Comparison of ENCODE assay signal across 12 mouse cellular contexts in the genomic region with DNA sequence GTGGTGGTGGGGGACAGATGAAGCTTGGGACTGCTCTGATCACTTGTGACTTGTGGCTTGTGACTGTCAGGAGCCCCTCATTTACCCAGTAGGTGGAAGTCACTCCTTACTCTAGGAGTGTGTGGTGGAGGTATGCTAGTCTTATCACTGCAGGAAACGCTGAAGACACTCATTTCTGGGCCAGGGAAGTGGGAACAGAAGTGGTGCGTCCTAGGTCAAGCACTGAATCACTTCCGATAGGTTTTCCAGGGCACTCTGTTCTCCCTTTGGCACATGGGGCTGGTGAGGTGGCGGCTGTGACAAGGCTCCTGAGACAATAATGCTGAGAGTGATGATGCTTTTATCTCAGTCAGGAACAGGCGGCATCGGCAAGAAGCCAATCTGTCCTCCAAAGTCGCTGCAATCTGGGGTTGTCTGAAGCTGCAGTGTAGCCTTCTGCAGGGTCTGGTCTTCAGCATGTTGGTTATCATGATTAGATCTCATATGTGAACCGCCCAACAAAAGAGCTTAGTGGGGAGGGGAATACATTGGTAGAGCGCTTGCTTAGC. TPM values are rescaled to one million over a fixed set of nuclear protein-coding genes. Genes with fewer than 3 reads are reported as not detected.
A peak's percentile ranks its signal among the peaks of the same experiment; 100 is the strongest.
DNase-seq lines count a peak whose midpoint lies in the region; ATAC-seq and TF ChIP-seq lines count a peak whose summit lies in the region.
"Had no signal": no experiment of that assay in that cellular context is flagged by ENCODE, and none has a peak within 500 bp of the region (broad histone marks: within the 10 kb centered on the region; RNA-seq: fewer than 3 reads in every experiment).

No protein-coding gene starts in this region.

- no peaks in the 10 kb centered on the region for H3K79me2 ChIP-seq in liver, adult 2 months (ENCODE audit: control insufficient read depth, insufficient read depth, low read length)

- TF ChIP-seq CTCF in liver, adult 2 months (IDR thresholded peaks at IDR 0.05; ENCODE audit: low read depth, low read length) = no peak
- no peak for TF ChIP-seq CTCF in small intestine, adult 2 months (IDR thresholded peaks at IDR 0.05; ENCODE audit: extremely low read depth, insufficient read length, insufficient replicate concordance, low read depth, low read length)

- H3K36me3 ChIP-seq in heart, embryonic 12.5 days = no peaks in the 10 kb centered on the region
- H3K36me3 ChIP-seq in liver, adult 2 months (ENCODE audit: control insufficient read depth, insufficient read depth, low read length) = no peaks in the 10 kb centered on the region
- no peaks in the 10 kb centered on the region for H3K36me3 ChIP-seq in intestine, embryonic 15.5 days
- no peaks in the 10 kb centered on the region for H3K36me3 ChIP-seq in small intestine, adult 2 months (ENCODE audit: control insufficient read depth, insufficient read depth, low read length)
- H3K36me3 ChIP-seq: hindbrain, embryonic 13.5 days; liver, embryonic 15.5 days had no signal

- peak overlapping the region; percentile 26 for H3K27ac ChIP-seq in heart, embryonic 12.5 days (ENCODE audit: poor library complexity, severe bottlenecking)
- H3K27ac ChIP-seq in liver, adult 2 months (replicated peaks; ENCODE audit: insufficient read depth, low read depth, low read length) = peak overlapping the region; percentile 7; the same call in 1 of the 2 replicates
- peak overlapping the region; percentile 45 for H3K27ac ChIP-seq in intestine, embryonic 15.5 days
- peak overlapping the region; percentile 34; the same call in 1 of the 2 replicates for H3K27ac ChIP-seq in small intestine, adult 2 months (ENCODE audit: insufficient read depth, low read depth, low read length)
- H3K27ac ChIP-seq: hindbrain, embryonic 13.5 days; liver, embryonic 15.5 days had no signal

- H3K27me3 ChIP-seq in heart, embryonic 12.5 days (replicated peaks) = no peaks in the 10 kb centered on the region
- no peaks in the 10 kb centered on the region for H3K27me3 ChIP-seq in liver, adult 2 months (ENCODE audit: control insufficient read depth, insufficient read depth, low read length)
- no peaks in the 10 kb centered on the region for H3K27me3 ChIP-seq in intestine, embryonic 15.5 days (replicated peaks)
- H3K27me3 ChIP-seq in small intestine, adult 2 months (ENCODE audit: control insufficient read depth, insufficient read depth, low read length) = no peaks in the 10 kb centered on the region
- H3K27me3 ChIP-seq: hindbrain, embryonic 13.5 days; liver, embryonic 15.5 days had no signal

- no peak for TF ChIP-seq POLR2A in liver, adult 2 months (IDR thresholded peaks at IDR 0.05; ENCODE audit: extremely low read depth, insufficient read depth, low read length)
- TF ChIP-seq POLR2A in small intestine, adult 2 months (IDR thresholded peaks at IDR 0.05; ENCODE audit: low read depth, low read length) = no peak

- H3K4me3 ChIP-seq in heart, embryonic 12.5 days = no peak overlapping the region
- no peak overlapping the region for H3K4me3 ChIP-seq in liver, adult 2 months (ENCODE audit: insufficient read depth, low read depth, low read length)
- H3K4me3 ChIP-seq in intestine, embryonic 15.5 days (replicated peaks) = no peak overlapping the region
- no peak overlapping the region for H3K4me3 ChIP-seq in small intestine, adult 2 months (ENCODE audit: low read depth, low read length)
- H3K4me3 ChIP-seq: hindbrain, embryonic 13.5 days; liver, embryonic 15.5 days had no signal

- peaks cover 20% of the 10 kb centered on the region for H3K4me1 ChIP-seq in heart, embryonic 12.5 days (replicated peaks)
- no peaks in the 10 kb centered on the region; the same call in 1 of the 2 replicates for H3K4me1 ChIP-seq in liver, adult 2 months (ENCODE audit: control insufficient read depth, insufficient read depth, low read length)
- peaks cover 20% of the 10 kb centered on the region for H3K4me1 ChIP-seq in intestine, embryonic 15.5 days (replicated peaks)
- H3K4me1 ChIP-seq in small intestine, adult 2 months (ENCODE audit: control insufficient read depth, insufficient read depth, insufficient read length, low read length) = peaks cover 7% of the 10 kb centered on the region; the same call in 1 of the 2 replicates
- H3K4me1 ChIP-seq: hindbrain, embryonic 13.5 days; liver, embryonic 15.5 days had no signal

- no peak overlapping the region for H3K9ac ChIP-seq in heart, embryonic 12.5 days
- no peak overlapping the region for H3K9ac ChIP-seq in liver, adult 2 months (ENCODE audit: low read depth, low read length)
- no peak overlapping the region for H3K9ac ChIP-seq in intestine, embryonic 15.5 days
- H3K9ac ChIP-seq: hindbrain, embryonic 13.5 days; liver, embryonic 15.5 days had no signal

- H3K9me3 ChIP-seq in heart, embryonic 12.5 days (replicated peaks) = no peaks in the 10 kb centered on the region
- H3K9me3 ChIP-seq in intestine, embryonic 15.5 days = no peaks in the 10 kb centered on the region
- H3K9me3 ChIP-seq: hindbrain, embryonic 13.5 days; liver, embryonic 15.5 days had no signal

- DNase-seq in heart, adult 9 months (ENCODE audit: low spot score in 2 of 2) = no peak
- no peak for DNase-seq in liver, adult 2 months (ENCODE audit: extremely low read depth, low read depth, low spot score)
- DNase-seq in liver = no peak
- no peak for DNase-seq in natural killer cell, adult 2 months (ENCODE audit: low spot score in 2 of 2)
- no peak for DNase-seq in thymus, postnatal 4 days
- DNase-seq: cerebellum, postnatal 14 days had no signal

- 33% methylated on average over 9 of the region's 9 CpGs for WGBS in heart, embryonic 12.5 days
- 74% methylated on average over 9 of the region's 9 CpGs for WGBS in liver, adult 2 months
- 81% methylated on average over 9 of the region's 9 CpGs for WGBS in intestine, embryonic 15.5 days
- 84% methylated on average over 9 of the region's 9 CpGs for WGBS in small intestine, adult 2 months

- H3K4me2 ChIP-seq in heart, embryonic 12.5 days = peak overlapping the region; percentile 10; the same call in 1 of the 2 replicates
- H3K4me2 ChIP-seq in intestine, embryonic 15.5 days (replicated peaks) = no peak overlapping the region
- H3K4me2 ChIP-seq: hindbrain, embryonic 13.5 days; liver, embryonic 15.5 days had no signal

- ATAC-seq in heart, embryonic 12.5 days (ENCODE audit: insufficient number of reproducible peaks, low FRiP score) = peak; percentile 11; the same call in 1 of the 2 replicates
- ATAC-seq in intestine, embryonic 15.5 days = no peak
- ATAC-seq: midbrain, embryonic 16.5 days had no signal

RNA-seq across cellular contexts. Expression of a gene that starts 59.0 kb away (rescaled TPM):
- polyA plus RNA-seq in heart, embryonic 12.5 days (2016; fragmentation: Nextera tagmentation; extraction: Ambion mirVana) = 4.4 and 6.6 TPM in 2 replicates
- 2.2 and 2.8 TPM in 2 replicates for total RNA-seq in liver, adult 2 months (2014; rRNA removed)
- polyA plus RNA-seq in liver, adult 2 months (2012; rRNA removed) = 1.3 and 2.2 TPM in 2 replicates
- 19.6 and 22.7 TPM in 2 replicates for polyA plus RNA-seq in intestine, embryonic 15.5 days (2015; fragmentation: Nextera tagmentation; extraction: Ambion mirVana)
- polyA plus RNA-seq in small intestine, adult 2 months (2012; rRNA removed) = 2.1 and 3.4 TPM in 2 replicates
